Mouse (Mus musculus): ENCODE data around the gene Cyp2d9. TPM values are rescaled to one million over a fixed set of nuclear protein-coding genes. Genes with fewer than 3 reads are reported as not detected.
"Not testable (repeated sequence)": the region's sequence is repeated elsewhere in the genome, so short reads cannot be mapped to it uniquely, and the experiment has no call there.

The Cyp2d9 gene
- polyA plus RNA-seq (2012; fragmentation: generic; extraction: Trizol): not detected

GRCm38 (mm10) chr15:82433137-82433536 lies at the start of gene Cyp2d9:
Gene Cyp2d9 (plus strand): TSS chr15:82433437.
- no peaks in the 10 kb centered on the region for H3K79me2 ChIP-seq (ENCODE audit: control insufficient read depth, insufficient read depth)
- no peak within 1 kb of the TSS for H3K4me2 ChIP-seq (ENCODE audit: low read depth)
- TF ChIP-seq MYOD1 (IDR thresholded peaks at IDR 0.05; ENCODE audit: control insufficient read depth in 1 of 3, insufficient read length in 2 of 3, low read depth in 2 of 3) (no peak), SRF (IDR thresholded peaks at IDR 0.05; ENCODE audit: control insufficient read depth, insufficient read length, low read depth) (no peak), TCF3 (IDR thresholded peaks at IDR 0.05; ENCODE audit: insufficient read length, low read depth) (no peak), E2F4 (IDR thresholded peaks at IDR 0.05; ENCODE audit: insufficient read depth) (no peak), POLR2AphosphoS2 (IDR thresholded peaks at IDR 0.05; ENCODE audit: insufficient read length, low read depth) (no peak), CEBPB (IDR thresholded peaks at IDR 0.05; ENCODE audit: insufficient read depth, poor library complexity, severe bottlenecking) (no peak), USF1 (IDR thresholded peaks at IDR 0.05; ENCODE audit: low read depth) (no peak), TCF12 (IDR thresholded peaks at IDR 0.05; ENCODE audit: insufficient read depth, poor library complexity, severe bottlenecking) (no peak), MAX (IDR thresholded peaks at IDR 0.05; ENCODE audit: low read depth) (no peak), REST (IDR thresholded peaks at IDR 0.05; ENCODE audit: insufficient read depth, insufficient read length) (no peak), POLR2A (IDR thresholded peaks at IDR 0.05; ENCODE audit: insufficient read length, low read depth) (no peak), MYOG (IDR thresholded peaks at IDR 0.05; ENCODE audit: control insufficient read depth in 1 of 3, insufficient read depth in 1 of 3, insufficient read length in 2 of 3, low read depth in 2 of 3) (no peak)
- no peaks in the 10 kb centered on the region for H3K27me3 ChIP-seq (ENCODE audit: control insufficient read depth, insufficient read depth, insufficient read length)
- H3ac ChIP-seq (ENCODE audit: control insufficient read depth, insufficient read length): no peak within 1 kb of the TSS
- H3K36me3 ChIP-seq (ENCODE audit: control insufficient read depth, insufficient read depth): no peaks in the 10 kb centered on the region
- H3K4me3 ChIP-seq: no peak within 1 kb of the TSS

DNA sequence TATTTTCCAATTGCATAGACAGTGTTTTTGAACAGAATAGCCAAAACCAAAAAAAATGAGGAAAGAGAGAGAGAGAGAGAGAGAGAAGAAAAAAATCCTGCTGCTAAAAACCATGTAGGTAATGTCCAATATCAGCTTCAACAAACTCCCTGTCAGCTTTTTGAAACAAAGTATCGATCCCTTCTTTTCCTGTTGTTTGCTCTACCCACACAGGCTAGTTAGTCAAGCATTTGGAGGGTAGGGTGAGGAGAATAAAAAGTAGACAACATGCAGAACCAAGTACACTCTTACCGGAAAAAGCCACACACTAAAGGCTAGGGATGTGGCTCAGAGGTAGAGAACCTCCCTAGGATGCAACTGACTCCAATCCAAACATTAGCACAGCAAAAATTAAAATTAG lies 47.5 kb upstream of the Cyp2d9 start:
- Histone ChIP-seq H3K4me3 (no peak overlapping the region), H3K27me3 (ENCODE audit: control insufficient read depth, insufficient read depth, insufficient read length) (peaks cover 18% of the 10 kb centered on the region), H3K36me3 (ENCODE audit: control insufficient read depth, insufficient read depth) (no peaks in the 10 kb centered on the region), H3K4me2 (ENCODE audit: low read depth) (no peak overlapping the region), H3ac (ENCODE audit: control insufficient read depth, insufficient read length) (no peak overlapping the region), H3K79me2 (ENCODE audit: control insufficient read depth, insufficient read depth) (no peaks in the 10 kb centered on the region)
- no peak for TF ChIP-seq CEBPB (IDR thresholded peaks at IDR 0.05; ENCODE audit: insufficient read depth, poor library complexity, severe bottlenecking)
- TF ChIP-seq POLR2A (IDR thresholded peaks at IDR 0.05; ENCODE audit: insufficient read length, low read depth): no peak
- TF ChIP-seq REST (IDR thresholded peaks at IDR 0.05; ENCODE audit: insufficient read depth, insufficient read length): no peak
- TF ChIP-seq SRF (IDR thresholded peaks at IDR 0.05; ENCODE audit: control insufficient read depth, insufficient read length, low read depth): no peak
- no peak for TF ChIP-seq E2F4 (IDR thresholded peaks at IDR 0.05; ENCODE audit: insufficient read depth)
- TF ChIP-seq MAX (IDR thresholded peaks at IDR 0.05; ENCODE audit: low read depth): no peak
- no peak for TF ChIP-seq TCF12 (IDR thresholded peaks at IDR 0.05; ENCODE audit: insufficient read depth, poor library complexity, severe bottlenecking)
- TF ChIP-seq POLR2AphosphoS2 (IDR thresholded peaks at IDR 0.05; ENCODE audit: insufficient read length, low read depth): no peak
- TF ChIP-seq MYOG (IDR thresholded peaks at IDR 0.05; ENCODE audit: control insufficient read depth in 1 of 3, insufficient read depth in 1 of 3, insufficient read length in 2 of 3, low read depth in 2 of 3): no peak

DNA sequence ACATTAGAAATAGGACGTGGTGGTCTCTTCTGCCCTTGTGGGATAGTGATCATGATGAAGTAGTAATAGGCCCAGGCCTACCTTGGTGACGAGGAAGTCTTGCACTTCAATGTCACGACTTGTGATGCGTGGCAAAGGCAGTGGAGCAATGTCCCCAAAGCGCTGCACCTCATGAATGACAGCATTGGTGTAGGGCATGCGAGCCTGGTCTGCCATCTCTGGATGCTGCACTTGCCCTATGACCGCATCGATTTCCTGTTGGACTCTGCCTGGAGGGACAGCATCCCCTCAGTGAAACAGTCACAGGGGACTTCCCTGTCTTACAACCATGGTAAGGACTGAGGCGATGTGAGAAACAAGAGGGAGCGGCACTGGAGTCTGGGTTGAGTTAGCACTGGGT lies 43.3 kb upstream of the Cyp2d9 start:
- H3K79me2 ChIP-seq (ENCODE audit: control insufficient read depth, insufficient read depth); H3K36me3 ChIP-seq (ENCODE audit: control insufficient read depth, insufficient read depth); H3K4me3 ChIP-seq; H3ac ChIP-seq (ENCODE audit: control insufficient read depth, insufficient read length); H3K4me2 ChIP-seq (ENCODE audit: low read depth): not testable (repeated sequence)
- H3K27me3 ChIP-seq (ENCODE audit: control insufficient read depth, insufficient read depth, insufficient read length): peaks cover 18% of the 10 kb centered on the region

- H3K4me3 ChIP-seq; H3K79me2 ChIP-seq (ENCODE audit: control insufficient read depth, insufficient read depth); H3K27me3 ChIP-seq (ENCODE audit: control insufficient read depth, insufficient read depth, insufficient read length): not testable (repeated sequence)
Observed at GRCm38 (mm10) chr15:82393922-82394321, 39.3 kb upstream of the Cyp2d9 start, which contains the start of gene Cyp2d11. Gene Cyp2d11 (minus strand): TSS chr15:82394022.

DNA sequence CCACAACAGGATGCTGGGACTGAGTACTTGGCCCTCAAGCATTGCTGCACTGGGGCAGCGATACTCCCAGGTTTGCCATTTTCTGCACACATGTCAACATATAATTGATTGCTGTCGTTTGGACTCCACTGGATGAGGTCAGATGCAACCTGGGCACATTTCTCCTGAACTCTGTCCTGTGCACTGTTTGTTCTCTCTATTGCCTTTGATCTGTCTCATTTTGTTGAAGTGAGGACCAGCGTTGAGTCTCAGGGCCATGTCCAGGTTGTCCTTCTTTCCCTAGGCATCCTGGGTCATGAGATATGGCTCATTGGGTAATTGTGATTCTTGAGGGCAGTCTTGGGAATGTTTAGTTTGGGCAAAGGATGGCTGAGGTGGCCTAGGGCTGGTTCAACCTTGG lies 37.3 kb upstream of the Cyp2d9 start:
- H3K27me3 ChIP-seq (ENCODE audit: control insufficient read depth, insufficient read depth, insufficient read length): not testable (repeated sequence)

More at GRCm38 (mm10) chr15:82393922-82394321, 39.3 kb upstream of the Cyp2d9 start, which contains the start of gene Cyp2d11:
- H3ac ChIP-seq (ENCODE audit: control insufficient read depth, insufficient read length); H3K4me2 ChIP-seq (ENCODE audit: low read depth); H3K36me3 ChIP-seq (ENCODE audit: control insufficient read depth, insufficient read depth): not testable (repeated sequence)

DNA sequence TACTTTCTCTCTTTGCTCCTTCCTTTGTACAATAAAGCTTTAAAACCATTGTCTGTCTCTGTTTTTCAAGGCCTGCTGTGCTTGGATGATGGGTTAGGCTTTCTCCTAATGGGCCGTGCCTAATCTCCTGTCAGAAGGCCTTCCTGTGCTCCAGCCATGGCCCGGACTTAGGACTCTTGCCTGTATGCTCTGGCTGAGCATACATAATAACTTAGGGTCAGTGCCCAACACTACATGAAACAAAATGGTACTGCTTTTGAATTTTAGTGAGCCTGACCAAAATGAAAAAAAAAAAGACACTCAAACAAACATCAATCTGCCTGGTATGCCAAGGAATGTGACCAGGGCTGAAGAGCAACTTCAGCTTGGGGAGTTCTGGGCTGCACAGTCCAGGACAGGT lies 31.7 kb upstream of the Cyp2d9 start:
- H3K4me2 ChIP-seq (ENCODE audit: low read depth): no peak overlapping the region
- no peaks in the 10 kb centered on the region for H3K27me3 ChIP-seq (ENCODE audit: control insufficient read depth, insufficient read depth, insufficient read length)
- no peak for TF ChIP-seq MYOD1 (IDR thresholded peaks at IDR 0.05; ENCODE audit: control insufficient read depth in 1 of 3, insufficient read length in 2 of 3, low read depth in 2 of 3)
- TF ChIP-seq MAX (IDR thresholded peaks at IDR 0.05; ENCODE audit: low read depth): no peak
- no peak for TF ChIP-seq E2F4 (IDR thresholded peaks at IDR 0.05; ENCODE audit: insufficient read depth)
- no peak for TF ChIP-seq CEBPB (IDR thresholded peaks at IDR 0.05; ENCODE audit: insufficient read depth, poor library complexity, severe bottlenecking)
- TF ChIP-seq SRF (IDR thresholded peaks at IDR 0.05; ENCODE audit: control insufficient read depth, insufficient read length, low read depth): no peak
- no peak for TF ChIP-seq TCF12 (IDR thresholded peaks at IDR 0.05; ENCODE audit: insufficient read depth, poor library complexity, severe bottlenecking)
- TF ChIP-seq MYOG (IDR thresholded peaks at IDR 0.05; ENCODE audit: control insufficient read depth in 1 of 3, insufficient read depth in 1 of 3, insufficient read length in 2 of 3, low read depth in 2 of 3): no peak
- no peak for TF ChIP-seq POLR2A (IDR thresholded peaks at IDR 0.05; ENCODE audit: insufficient read length, low read depth)
- TF ChIP-seq POLR2AphosphoS2 (IDR thresholded peaks at IDR 0.05; ENCODE audit: insufficient read length, low read depth): no peak
- no peak for TF ChIP-seq REST (IDR thresholded peaks at IDR 0.05; ENCODE audit: insufficient read depth, insufficient read length)
- no peak for TF ChIP-seq TCF3 (IDR thresholded peaks at IDR 0.05; ENCODE audit: insufficient read length, low read depth)
- no peak for TF ChIP-seq USF1 (IDR thresholded peaks at IDR 0.05; ENCODE audit: low read depth)
- H3K79me2 ChIP-seq (ENCODE audit: control insufficient read depth, insufficient read depth): no peaks in the 10 kb centered on the region
- H3ac ChIP-seq (ENCODE audit: control insufficient read depth, insufficient read length): no peak overlapping the region
- no peaks in the 10 kb centered on the region for H3K36me3 ChIP-seq (ENCODE audit: control insufficient read depth, insufficient read depth)
- H3K4me3 ChIP-seq: no peak overlapping the region

More for the DNA sequence above, 37.3 kb upstream of the Cyp2d9 start:
- not testable (repeated sequence) for H3K36me3 ChIP-seq (ENCODE audit: control insufficient read depth, insufficient read depth); H3K79me2 ChIP-seq (ENCODE audit: control insufficient read depth, insufficient read depth); H3K4me2 ChIP-seq (ENCODE audit: low read depth); H3ac ChIP-seq (ENCODE audit: control insufficient read depth, insufficient read length); H3K4me3 ChIP-seq

Measured in myocyte (in vitro differentiated cells).